Comparison of ENCODE assay signal across 9 mouse cellular contexts in genomic region chr1:22806626-22807096, GRCm38 (mm10). TPM values are rescaled to one million over a fixed set of nuclear protein-coding genes. Genes with fewer than 3 reads are reported as not detected.
DNase-seq lines count a peak whose midpoint lies in the region; ATAC-seq lines count a peak whose summit lies in the region.
"Had no signal": no experiment of that assay in that cellular context is flagged by ENCODE, and none has a peak within 500 bp of the region (broad histone marks: within the 10 kb centered on the region; RNA-seq: fewer than 3 reads in every experiment).

No protein-coding gene starts in this region.

- H3K9ac ChIP-seq in embryonic facial prominence, embryonic 15.5 days: no peak overlapping the region
- H3K9ac ChIP-seq in hindbrain, embryonic 16.5 days (ENCODE audit: low read depth, low read length): peak overlapping the region; percentile 95
- peak overlapping the region; percentile 95 for H3K9ac ChIP-seq in neural tube, embryonic 13.5 days

- H3K27ac ChIP-seq in embryonic facial prominence, embryonic 15.5 days (replicated peaks): no peak overlapping the region
- H3K27ac ChIP-seq in hindbrain, embryonic 16.5 days (ENCODE audit: low read depth, low read length): peak overlapping the region; percentile 91; the same call in 1 of the 2 replicates
- H3K27ac ChIP-seq in neural tube, embryonic 13.5 days (replicated peaks): peak overlapping the region; percentile 93
- H3K27ac ChIP-seq: macrophage had no signal

- no peaks in the 10 kb centered on the region for H3K36me3 ChIP-seq in embryonic facial prominence, embryonic 15.5 days
- no peaks in the 10 kb centered on the region for H3K36me3 ChIP-seq in hindbrain, embryonic 16.5 days (ENCODE audit: control insufficient read depth, insufficient read depth, low read length)
- H3K36me3 ChIP-seq in neural tube, embryonic 13.5 days: no peaks in the 10 kb centered on the region

- H3K4me2 ChIP-seq in embryonic facial prominence, embryonic 15.5 days (replicated peaks): peak overlapping the region; percentile 95
- H3K4me2 ChIP-seq in hindbrain, embryonic 16.5 days (ENCODE audit: low read length): peak overlapping the region; percentile 80
- H3K4me2 ChIP-seq in neural tube, embryonic 13.5 days: peak overlapping the region; percentile 77

- 25% methylated on average over 8 of the region's 8 CpGs for WGBS in embryonic facial prominence, embryonic 15.5 days
- WGBS in hindbrain, embryonic 16.5 days: 16% methylated on average over 8 of the region's 8 CpGs
- WGBS in neural tube, embryonic 13.5 days: 23% methylated on average over 8 of the region's 8 CpGs

- DNase-seq in layer of hippocampus, postnatal 10 days (ENCODE audit: low spot score in 2 of 2): peak; percentile 26 to 28
- DNase-seq in layer of hippocampus, postnatal 14 days (ENCODE audit: low spot score in 2 of 2): no peak
- DNase-seq in spleen, postnatal 14 days (ENCODE audit: low spot score in 2 of 2): no peak
- no peak for DNase-seq in urinary bladder, postnatal 4 days (ENCODE audit: low spot score in 2 of 2)
- DNase-seq in lung, adult 18-20 months: no peak

- ATAC-seq in embryonic facial prominence, embryonic 15.5 days (ENCODE audit: insufficient number of reproducible peaks, low FRiP score, low TSS enrichment, low read depth): no peak
- ATAC-seq in hindbrain, embryonic 16.5 days: peak; percentile 10
- peak; percentile 15; the same call in 1 of the 2 replicates for ATAC-seq in neural tube, embryonic 13.5 days (ENCODE audit: low read depth)

- H3K4me1 ChIP-seq in embryonic facial prominence, embryonic 15.5 days: peaks cover 10% of the 10 kb centered on the region
- peaks cover 18% of the 10 kb centered on the region for H3K4me1 ChIP-seq in hindbrain, embryonic 16.5 days (ENCODE audit: control insufficient read depth, insufficient read depth, low read depth, low read length)
- peaks cover 36% of the 10 kb centered on the region for H3K4me1 ChIP-seq in neural tube, embryonic 13.5 days (replicated peaks)

- no peaks in the 10 kb centered on the region for H3K9me3 ChIP-seq in embryonic facial prominence, embryonic 15.5 days (replicated peaks)
- no peaks in the 10 kb centered on the region for H3K9me3 ChIP-seq in hindbrain, embryonic 16.5 days (ENCODE audit: control insufficient read depth, low read length)
- no peaks in the 10 kb centered on the region for H3K9me3 ChIP-seq in neural tube, embryonic 13.5 days

- peak overlapping the region; percentile 66 for H3K4me3 ChIP-seq in embryonic facial prominence, embryonic 15.5 days (replicated peaks)
- peak overlapping the region; percentile 58 for H3K4me3 ChIP-seq in hindbrain, embryonic 16.5 days (ENCODE audit: low read length)
- peak overlapping the region; percentile 78 for H3K4me3 ChIP-seq in neural tube, embryonic 13.5 days

- peaks cover 7% of the 10 kb centered on the region; the same call in 1 of the 2 replicates for H3K27me3 ChIP-seq in embryonic facial prominence, embryonic 15.5 days
- H3K27me3 ChIP-seq in hindbrain, embryonic 16.5 days (replicated peaks; ENCODE audit: control insufficient read depth, insufficient read depth, low read length): no peaks in the 10 kb centered on the region
- no peaks in the 10 kb centered on the region for H3K27me3 ChIP-seq in neural tube, embryonic 13.5 days

RNA-seq across cellular contexts. Expression of gene Rims1, which starts 0.9 kb away (rescaled TPM):
- 100 to 1,000 TPM; 187 to 199 TPM for total RNA-seq in layer of hippocampus, postnatal 10 days (2021)
- 100 to 1,000 TPM; 241 to 261 TPM for total RNA-seq in layer of hippocampus, postnatal 14 days (2021)
- polyA plus RNA-seq in embryonic facial prominence, embryonic 15.5 days (2015; fragmentation: Nextera tagmentation; extraction: Ambion mirVana): 1.9 TPM in 2 replicates
- 13.8 and 16.3 TPM in 2 replicates for polyA plus RNA-seq in hindbrain, embryonic 16.5 days (2015; fragmentation: Nextera tagmentation; extraction: Ambion mirVana)
- 13.0 and 13.9 TPM in 2 replicates for polyA plus RNA-seq in neural tube, embryonic 13.5 days (2015; fragmentation: Nextera tagmentation; extraction: Ambion mirVana)
- polyA plus RNA-seq: macrophage had no signal

Comparison
In these comparisons a context has a peak if more than half of its experiments do, and no peak if none do; other contexts are left out.
1. DNase-seq: peak in layer of hippocampus, postnatal 10 days (2 of 2); none in layer of hippocampus, postnatal 14 days (0 of 2), spleen, postnatal 14 days (0 of 2), urinary bladder, postnatal 4 days (0 of 2) and lung, adult 18-20 months (0 of 2).
2. Peak in every context shown above with its lines, with median percentiles within 50 percentile points of each other: H3K4me2 ChIP-seq and H3K4me3 ChIP-seq.